Mouse (Mus musculus) monocyte, adult 59 days (primary cell): ENCODE data around the gene Rbms1. TPM values are rescaled to one million over a fixed set of nuclear protein-coding genes. Genes with fewer than 3 reads are reported as not detected.

Experiments used
- total RNA-seq, 2 experiments: library from RNA; stranded (reverse); gene quantifications; one replicate each; pipeline ENCODE4 v1.2.4; 2023

The Rbms1 gene
- total RNA-seq: 100 to 1,000 TPM; 142 to 151 TPM

DNA sequence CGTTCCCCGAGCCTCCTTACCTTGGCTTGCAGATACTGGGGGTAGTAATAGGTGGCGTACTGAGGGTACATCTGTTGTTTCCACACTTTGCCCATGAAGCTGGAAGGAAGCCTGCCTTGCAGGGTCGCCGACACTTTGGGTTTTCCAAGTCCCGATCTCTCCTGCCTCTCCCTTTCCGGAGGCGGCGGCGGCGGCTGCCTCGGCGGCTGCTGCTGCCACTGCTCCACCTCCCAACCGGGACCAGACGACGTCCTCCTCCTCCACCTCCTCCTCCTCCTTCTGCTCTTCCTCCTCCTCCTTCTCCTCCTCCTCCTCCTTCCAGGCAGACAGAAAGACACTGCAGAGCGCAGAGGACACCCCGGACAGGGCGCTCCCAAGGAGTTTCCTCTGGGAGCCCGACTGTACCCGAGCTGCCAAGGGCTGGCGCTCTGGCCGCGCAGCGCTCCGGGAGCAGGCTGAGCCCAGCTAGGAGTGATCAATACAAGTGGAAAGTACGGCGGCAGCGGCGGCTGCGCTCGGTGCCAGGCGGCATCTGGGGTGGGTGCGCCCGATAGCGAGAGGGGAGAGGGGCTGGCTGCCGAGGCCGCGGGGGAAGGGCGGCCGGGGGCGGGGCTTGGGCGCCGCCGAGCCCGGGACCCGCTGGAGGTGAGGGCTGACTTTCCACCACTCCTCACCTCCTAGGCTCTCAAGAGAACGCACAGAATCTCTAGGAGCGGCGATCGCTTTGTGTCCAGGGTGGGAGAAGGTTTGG is at the start of gene Rbms1:
Rbms1 (minus strand) TSS at position 522 of the 751 bp plus-strand sequence.

DNA sequence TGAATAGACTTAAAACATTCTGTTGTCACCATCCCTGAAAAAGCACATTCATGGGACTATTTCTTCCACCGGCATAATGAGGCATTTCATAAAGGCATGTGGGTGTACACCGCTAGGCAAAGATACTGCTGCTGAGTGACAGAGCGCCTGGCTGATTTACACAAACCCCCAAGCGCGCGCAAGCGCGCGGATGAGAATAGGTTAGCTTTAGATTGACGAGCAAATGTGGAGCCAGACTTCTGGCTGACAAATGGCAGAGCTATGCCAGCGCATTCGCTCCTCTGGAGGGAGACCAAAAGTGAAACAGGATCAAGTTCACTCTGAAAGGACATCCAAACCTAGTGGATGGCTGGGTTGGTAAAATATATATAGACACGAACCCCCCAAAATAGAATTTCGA is 240.5 kb downstream of the Rbms1 start, which contains the start of gene Itgb6:
Itgb6 (minus strand) TSS at position 130 of the 400 bp plus-strand sequence.

Other genes with a start within 250 kb of the Rbms1 start
- not detected for gene Itgb6, start 240.5 kb downstream of the Rbms1 start, total RNA-seq